Mouse (Mus musculus) myocyte (in vitro differentiated cells): ENCODE measurements around the gene Tsnax.

ENCODE experiments used
- E2F4 ChIP-seq: IDR thresholded peaks from one replicate; pipeline ENCODE4 v1.6.1; 2011; ENCODE audit warnings: mild to moderate bottlenecking, control low read depth, moderate library complexity; ENCODE audit not compliant: insufficient read depth
- MAX ChIP-seq: IDR thresholded peaks from one replicate; pipeline ENCODE4 v1.6.1; 2011; ENCODE audit warnings: low read depth, mild to moderate bottlenecking, control low read depth
- MYOG ChIP-seq, 3 experiments: IDR thresholded peaks; one replicate each; pipeline ENCODE4 v1.6.1; 2011; ENCODE audit warnings: control low read depth in 2 of 3, low read depth in 2 of 3, mild to moderate bottlenecking in 2 of 3; ENCODE audit not compliant: insufficient read length in 2 of 3, control insufficient read depth in 1 of 3, insufficient read depth in 1 of 3
- POLR2A ChIP-seq: IDR thresholded peaks from one replicate; pipeline ENCODE4 v1.6.1; 2011; ENCODE audit warnings: low read depth, mild to moderate bottlenecking, control low read depth, moderate library complexity; ENCODE audit not compliant: insufficient read length
- POLR2AphosphoS2 ChIP-seq: IDR thresholded peaks from one replicate; pipeline ENCODE4 v1.6.1; 2011; ENCODE audit warnings: low read depth, control low read depth; ENCODE audit not compliant: insufficient read length
- TCF12 ChIP-seq: IDR thresholded peaks from one replicate; pipeline ENCODE4 v1.6.1; 2011; ENCODE audit warnings: mild to moderate bottlenecking, control low read depth; ENCODE audit not compliant: poor library complexity, insufficient read depth, severe bottlenecking
- USF1 ChIP-seq: IDR thresholded peaks from one replicate; pipeline ENCODE4 v1.6.1; 2011; ENCODE audit warnings: low read depth, mild to moderate bottlenecking, control low read depth, moderate library complexity

GRCm38 (mm10) chr8:124973221-124973620 is 39.6 kb upstream of the Tsnax start:
- no peak for TF ChIP-seq POLR2A
- TF ChIP-seq MAX = no peak
- no peak for TF ChIP-seq USF1
- TF ChIP-seq TCF12 = no peak
- no peak for TF ChIP-seq MYOG (IDR thresholded peaks at IDR 0.05; ENCODE audit: control insufficient read depth in 1 of 3, insufficient read depth in 1 of 3, insufficient read length in 2 of 3, low read depth in 2 of 3)
- TF ChIP-seq E2F4 = no peak
- no peak for TF ChIP-seq POLR2AphosphoS2
